Mouse (Mus musculus) stomach, embryonic 16.5 days (tissue): ENCODE results near the gene Dld. TPM values are rescaled to one million over a fixed set of nuclear protein-coding genes. Genes with fewer than 3 reads are reported as not detected.

Experiments used
- ATAC-seq: fragments of 200-750 bp; cut with Nextera tagmentation; 2 replicates; pipeline ENCODE4 v1.8.0; 2017; ENCODE audit warnings: moderate number of reproducible peaks, moderate TSS enrichment; ENCODE audit not compliant: insufficient read depth, low FRiP score
- H3K27ac ChIP-seq: fragments of 300-500 bp; sonication (generic); 2 replicates; pipeline ENCODE4 v1.5.1; 2014; ENCODE audit warnings: low read length
- H3K27me3 ChIP-seq: fragments of 300-500 bp; sonication (generic); 2 replicates; pipeline ENCODE4 v1.6.1; 2014; ENCODE audit warnings: low read length, control low read depth, mixed read lengths; ENCODE audit not compliant: control insufficient read depth, insufficient read depth
- H3K36me3 ChIP-seq: fragments of 300-500 bp; sonication (generic); 2 replicates; pipeline ENCODE4 v1.6.1; 2014; ENCODE audit warnings: low read length; ENCODE audit not compliant: control insufficient read depth, insufficient read depth
- H3K4me1 ChIP-seq: fragments of 300-500 bp; sonication (generic); 2 replicates; pipeline ENCODE4 v1.6.1; 2014; ENCODE audit warnings: low read length, control low read depth, mixed read lengths; ENCODE audit not compliant: control insufficient read depth, insufficient read depth
- H3K4me2 ChIP-seq: fragments of 300-500 bp; sonication (generic); 2 replicates; pipeline ENCODE4 v1.6.1; 2014; ENCODE audit warnings: low read depth, low read length, mixed read lengths
- H3K4me3 ChIP-seq: fragments of 300-500 bp; sonication (generic); replicated peaks from 2 replicates; pipeline ENCODE4 v1.5.1; 2014; ENCODE audit warnings: mild to moderate bottlenecking, low read length
- H3K9ac ChIP-seq: fragments of 300-500 bp; sonication (generic); 2 replicates; pipeline ENCODE4 v1.6.1; 2014; ENCODE audit warnings: low read length
- H3K9me3 ChIP-seq: fragments of 300-500 bp; sonication (generic); replicated peaks from 2 replicates; pipeline ENCODE4 v1.6.1; 2016; ENCODE audit warnings: low read length, control low read depth; ENCODE audit not compliant: control insufficient read depth
- WGBS: fragments of 180-500 bp; shearing (Covaris S2); extraction: QIAGEN DNeasy Blood & Tissue Kit; methylation state at CpG from one replicate; pipeline ENCODE4 v1.1.7; 2014; 5-methylcytosine and 5-hydroxymethylcytosine counted together
- polyA plus RNA-seq: library from polyadenylated mRNA; unstranded; fragments of >200 nt; fragmentation: Nextera tagmentation; extraction: Ambion mirVana; gene quantifications from 2 replicates; pipeline ENCODE4 v1.2.1, GENCODE M21; 2015

Dld gene
- polyA plus RNA-seq, 1 experiment from 2014 or later = 145 TPM

DNA sequence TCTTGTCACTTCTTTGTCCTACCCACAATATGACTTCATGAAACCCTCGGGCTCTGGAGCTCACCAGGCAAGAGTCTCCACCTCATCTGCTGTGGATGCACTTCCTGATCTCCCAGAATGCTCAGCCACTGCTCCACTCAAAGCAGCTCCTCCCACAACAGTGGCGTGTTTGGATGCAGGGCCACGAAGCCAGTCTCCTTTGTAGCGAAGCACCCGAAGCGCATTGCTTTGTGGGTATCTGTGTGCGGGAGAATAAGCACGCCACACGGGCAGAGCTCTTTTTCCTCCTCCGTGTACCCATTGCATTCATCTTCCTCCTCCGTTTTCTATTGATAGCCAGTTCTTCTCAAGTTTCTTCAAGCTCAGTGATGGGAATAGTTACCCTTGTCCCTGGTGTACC lies 26.0 kb upstream of the Dld start:
- no peaks in the 10 kb centered on the region for H3K36me3 ChIP-seq
- no peak overlapping the region for H3K4me2 ChIP-seq
- no peak overlapping the region for H3K27ac ChIP-seq
- no peak overlapping the region for H3K4me3 ChIP-seq
- 71% methylated on average over 11 of the region's 11 CpGs for WGBS
- no peaks in the 10 kb centered on the region for H3K27me3 ChIP-seq
- H3K9ac ChIP-seq = no peak overlapping the region
- no peaks in the 10 kb centered on the region for H3K9me3 ChIP-seq
- ATAC-seq = no peak
- peaks cover 14% of the 10 kb centered on the region; the same call in 1 of the 2 replicates for H3K4me1 ChIP-seq

DNA sequence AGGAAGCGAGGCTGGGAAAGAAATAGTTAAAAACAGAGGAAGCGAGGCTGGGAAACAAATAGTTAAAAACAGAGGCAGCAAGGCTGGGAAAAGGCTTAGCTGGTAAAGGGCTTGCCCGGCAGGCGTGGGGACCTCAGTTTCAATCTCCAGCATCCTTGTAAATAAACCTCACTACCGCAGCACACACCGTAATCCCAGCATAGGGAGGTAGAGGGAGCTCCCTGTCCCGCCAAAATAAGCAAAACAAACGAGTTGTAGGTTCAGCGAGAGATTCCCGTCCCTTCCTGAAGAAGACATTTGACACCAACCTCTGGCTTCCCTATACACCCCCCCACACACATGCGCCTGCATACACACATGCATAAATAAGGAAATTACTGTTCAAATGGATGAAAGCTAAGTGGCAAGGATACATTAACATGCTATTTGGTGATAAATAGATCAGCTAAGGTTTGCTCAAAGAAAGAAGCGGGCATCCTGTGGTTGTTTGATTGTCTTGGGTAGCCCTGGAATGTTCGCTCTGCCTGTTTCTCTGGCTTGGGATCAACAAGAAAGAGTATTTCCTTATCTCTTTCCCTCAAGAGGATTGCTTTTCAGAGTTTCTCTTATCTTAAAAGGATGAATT lies 25.2 kb upstream of the Dld start:
- no peak for ATAC-seq
- Histone ChIP-seq H3K4me1 (peaks cover 14% of the 10 kb centered on the region; the same call in 1 of the 2 replicates), H3K36me3 (no peaks in the 10 kb centered on the region), H3K9me3 (no peaks in the 10 kb centered on the region), H3K4me2 (peak overlapping the region; percentile 53), H3K9ac (peak overlapping the region; percentile 19; the same call in 1 of the 2 replicates), H3K27me3 (no peaks in the 10 kb centered on the region), H3K4me3 (peak overlapping the region; percentile 28), H3K27ac (no peak overlapping the region)
- 9% methylated on average over 13 of the region's 13 CpGs for WGBS

DNA sequence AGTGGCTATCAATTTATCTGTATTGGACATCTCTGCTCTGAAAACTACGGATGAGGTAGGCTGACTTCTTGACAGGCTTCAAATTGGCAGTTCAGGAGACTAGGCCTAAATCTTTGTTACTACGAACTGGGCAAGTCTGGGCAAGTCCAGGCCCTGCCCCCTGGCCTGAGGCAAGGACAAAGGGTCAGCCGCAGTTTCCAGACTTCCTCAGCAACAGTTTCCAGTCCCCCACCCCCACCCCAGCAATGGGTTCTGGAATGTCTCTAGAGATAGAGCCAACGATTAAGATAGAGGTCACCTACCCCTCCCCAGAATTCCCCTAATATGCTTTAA lies 24.0 kb upstream of the Dld start:
- H3K9me3 ChIP-seq = no peaks in the 10 kb centered on the region
- no peak overlapping the region for H3K27ac ChIP-seq
- H3K36me3 ChIP-seq = no peaks in the 10 kb centered on the region
- H3K4me3 ChIP-seq = no peak overlapping the region
- no peaks in the 10 kb centered on the region for H3K27me3 ChIP-seq
- H3K4me2 ChIP-seq = no peak overlapping the region
- no peak for ATAC-seq
- peaks cover 11% of the 10 kb centered on the region; the same call in 1 of the 2 replicates for H3K4me1 ChIP-seq
- 68% methylated on average over 4 of the region's 4 CpGs for WGBS
- no peak overlapping the region for H3K9ac ChIP-seq

DNA sequence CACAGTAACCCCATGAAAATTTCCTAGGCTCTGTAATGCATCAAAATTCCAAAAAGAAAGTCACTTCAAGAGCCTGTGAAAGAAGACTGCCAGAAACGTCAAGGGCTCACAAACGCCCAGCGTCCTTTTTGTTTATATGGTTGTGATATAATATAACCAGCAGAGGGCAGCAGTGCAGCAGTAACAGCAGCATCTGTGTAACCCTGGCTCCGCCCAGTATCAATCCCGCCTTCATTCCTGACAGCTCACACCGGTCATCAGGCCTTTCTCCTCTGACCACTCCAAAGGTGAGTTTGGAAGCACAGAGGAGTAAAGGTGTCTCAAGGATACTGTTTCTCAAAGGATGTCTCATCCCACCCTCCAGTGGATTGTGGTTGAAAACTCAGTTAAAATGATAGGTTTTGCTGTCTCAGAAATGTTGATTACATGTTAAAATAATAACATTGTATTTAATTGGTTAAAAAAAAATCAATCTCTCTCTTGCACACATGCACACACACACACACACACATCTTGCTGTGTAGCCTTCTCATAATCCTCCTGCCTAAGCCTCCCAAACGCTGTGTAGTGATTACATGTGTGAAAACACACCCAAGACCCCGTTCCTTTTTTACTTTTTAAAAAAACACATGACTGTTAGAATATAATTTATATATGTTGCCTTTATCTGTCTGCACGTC lies 23.5 kb upstream of the Dld start:
- Histone ChIP-seq H3K9me3 (no peaks in the 10 kb centered on the region), H3K27me3 (no peaks in the 10 kb centered on the region), H3K36me3 (no peaks in the 10 kb centered on the region), H3K9ac (no peak overlapping the region), H3K4me3 (no peak overlapping the region), H3K4me2 (no peak overlapping the region), H3K4me1 (peaks cover 11% of the 10 kb centered on the region; the same call in 1 of the 2 replicates), H3K27ac (no peak overlapping the region)
- 40% methylated on average over 9 of the region's 9 CpGs for WGBS
- peak; percentile 66 for ATAC-seq

DNA sequence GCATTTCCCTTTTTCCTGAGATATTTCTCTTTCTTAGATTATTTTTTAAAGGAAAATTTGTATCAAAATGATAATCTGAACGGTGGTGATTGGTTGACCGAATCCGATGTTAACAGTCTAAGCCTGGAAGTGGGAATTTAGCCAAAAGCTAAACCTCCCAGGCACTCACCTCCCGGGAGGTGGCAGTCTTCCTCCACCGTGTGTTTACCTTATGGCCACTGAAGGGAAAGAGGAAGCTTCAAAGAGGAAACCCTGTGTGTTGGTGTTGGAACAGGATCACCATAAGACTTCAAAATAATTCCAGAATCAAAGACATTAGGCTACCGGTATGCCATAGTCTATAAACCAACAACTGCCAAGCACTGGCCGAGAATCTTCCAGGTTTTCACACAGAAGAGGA lies 18.4 kb upstream of the Dld start:
- no peak overlapping the region for H3K4me2 ChIP-seq
- H3K36me3 ChIP-seq = no peaks in the 10 kb centered on the region
- 71% methylated on average over 7 of the region's 7 CpGs for whole genome bisulfite sequencing
- H3K9ac ChIP-seq = no peak overlapping the region
- H3K27ac ChIP-seq = no peak overlapping the region
- no peaks in the 10 kb centered on the region for H3K27me3 ChIP-seq
- H3K4me1 ChIP-seq = no peaks in the 10 kb centered on the region
- H3K9me3 ChIP-seq = no peaks in the 10 kb centered on the region
- ATAC-seq = no peak
- H3K4me3 ChIP-seq = no peak overlapping the region

DNA sequence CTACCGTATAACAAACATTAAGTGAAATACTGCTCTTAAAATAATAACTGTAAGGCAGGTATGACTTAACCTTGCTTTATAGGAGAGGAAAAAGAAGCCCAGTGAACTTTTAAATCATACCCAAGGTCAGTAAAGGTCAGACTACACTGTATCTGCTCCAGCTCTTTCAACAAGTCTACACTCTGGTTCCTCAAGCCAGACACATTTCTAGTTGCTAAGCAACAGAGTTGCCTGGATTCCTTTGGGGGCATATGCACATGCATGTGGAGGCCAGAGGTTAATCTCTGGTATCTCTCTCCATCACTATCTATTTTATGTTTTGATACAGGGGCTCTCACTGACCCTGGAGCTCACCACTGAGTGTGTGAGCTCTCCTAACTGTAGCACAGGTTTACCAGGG lies 17.9 kb upstream of the Dld start:
- no peaks in the 10 kb centered on the region for H3K9me3 ChIP-seq
- no peak overlapping the region for H3K27ac ChIP-seq
- no peak overlapping the region for H3K4me3 ChIP-seq
- no peak overlapping the region for H3K9ac ChIP-seq
- H3K36me3 ChIP-seq = no peaks in the 10 kb centered on the region
- 79% methylated on average over 1 of the region's 1 CpGs for WGBS
- H3K4me2 ChIP-seq = no peak overlapping the region
- no peak for ATAC-seq
- H3K27me3 ChIP-seq = no peaks in the 10 kb centered on the region
- H3K4me1 ChIP-seq = no peaks in the 10 kb centered on the region

DNA sequence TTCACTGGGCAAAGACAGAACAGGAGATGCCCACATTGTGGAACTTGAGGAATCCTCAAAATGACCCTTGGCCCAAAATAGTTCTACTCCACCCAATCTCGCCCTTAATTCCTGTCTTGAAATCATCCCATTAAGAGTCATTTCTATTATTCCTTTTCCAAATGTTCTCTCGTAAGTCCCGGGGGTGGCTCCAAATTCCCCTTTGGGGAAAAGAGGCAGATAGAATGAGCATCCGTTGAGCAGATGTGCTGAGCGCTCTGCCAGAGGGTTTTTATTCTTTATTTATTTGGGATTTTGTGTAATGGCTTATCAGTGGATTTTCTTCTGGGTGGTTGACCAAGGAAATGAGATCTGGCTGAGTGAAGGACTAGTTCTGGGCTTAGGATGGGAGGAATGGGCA lies 16.5 kb upstream of the Dld start:
- ATAC-seq = no peak

DNA sequence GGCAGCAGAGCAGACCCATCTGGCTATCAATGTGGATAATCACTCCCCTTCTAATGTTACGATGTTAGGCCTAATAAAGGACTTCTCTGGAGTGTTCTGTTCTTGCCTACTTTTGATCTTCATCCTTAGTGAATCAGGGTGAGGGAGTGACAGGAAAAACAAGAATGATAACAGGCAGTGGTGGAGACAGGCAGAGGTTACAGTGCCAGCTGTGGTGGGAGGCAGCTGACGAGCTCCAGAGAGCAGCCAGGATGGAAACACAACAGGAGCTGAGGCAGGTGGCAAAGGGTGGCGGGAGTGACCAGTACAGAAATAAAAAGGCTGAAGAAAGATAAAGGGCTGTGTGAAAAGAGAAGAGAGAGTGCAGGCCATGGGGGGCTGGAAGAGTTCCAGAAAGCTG lies 15.2 kb upstream of the Dld start:
- Histone ChIP-seq H3K4me3 (no peak overlapping the region), H3K27me3 (no peaks in the 10 kb centered on the region), H3K9me3 (no peaks in the 10 kb centered on the region), H3K4me1 (no peaks in the 10 kb centered on the region), H3K4me2 (no peak overlapping the region), H3K27ac (no peak overlapping the region), H3K9ac (no peak overlapping the region), H3K36me3 (no peaks in the 10 kb centered on the region)
- 56% methylated on average over 3 of the region's 3 CpGs for WGBS
- ATAC-seq = no peak

More for the DNA sequence above, 16.5 kb upstream of the Dld start:
- Histone ChIP-seq H3K9ac (no peak overlapping the region), H3K4me3 (no peak overlapping the region), H3K27me3 (no peaks in the 10 kb centered on the region), H3K4me1 (no peaks in the 10 kb centered on the region), H3K4me2 (no peak overlapping the region), H3K9me3 (no peaks in the 10 kb centered on the region), H3K36me3 (no peaks in the 10 kb centered on the region), H3K27ac (no peak overlapping the region)
- 82% methylated on average over 5 of the region's 5 CpGs for WGBS

DNA sequence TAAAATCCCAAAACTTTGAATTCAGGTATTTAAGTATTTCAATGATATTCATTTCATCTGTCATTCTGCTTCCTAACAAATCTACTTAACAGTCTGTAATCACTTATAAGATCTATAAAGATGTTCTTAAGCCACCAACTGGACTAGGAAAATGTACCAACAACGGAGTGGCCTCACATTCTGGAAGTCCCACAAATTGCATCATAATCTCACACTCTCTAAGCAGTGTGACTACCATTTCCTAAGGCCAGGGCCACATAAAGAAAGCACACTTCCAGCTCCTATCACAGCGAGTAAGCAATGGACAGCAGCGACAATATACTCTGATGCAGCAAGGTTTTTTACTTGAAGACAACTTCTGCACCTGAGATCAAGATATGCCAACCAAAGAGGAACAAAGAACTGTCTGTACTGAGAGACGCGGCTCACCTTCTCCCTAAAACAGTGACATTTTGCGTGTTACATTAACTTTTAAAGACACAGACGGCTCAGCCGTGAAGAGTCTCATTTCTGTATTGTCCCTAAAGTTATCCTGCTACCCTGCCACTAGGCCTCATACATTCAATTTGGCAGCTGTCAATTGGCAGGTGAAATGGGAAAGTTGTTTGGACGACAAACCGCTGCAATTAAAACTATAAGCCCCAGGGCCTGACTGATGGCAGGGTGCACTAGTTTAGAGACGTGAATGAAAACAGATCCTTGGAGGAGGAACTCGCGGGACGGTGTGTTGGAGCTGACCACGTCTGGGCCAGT lies 886 bp downstream of the Dld start:
- peak overlapping the region; percentile 94 for H3K9ac ChIP-seq
- no peak for ATAC-seq
- 23% methylated on average over 15 of the region's 15 CpGs for WGBS
- no peaks in the 10 kb centered on the region for H3K9me3 ChIP-seq
- H3K4me1 ChIP-seq = peaks cover 8% of the 10 kb centered on the region
- H3K36me3 ChIP-seq = peaks cover 7% of the 10 kb centered on the region; the same call in 1 of the 2 replicates
- H3K27ac ChIP-seq = no peak overlapping the region; the same call in 1 of the 2 replicates
- peak overlapping the region; percentile 90 for H3K4me2 ChIP-seq
- H3K27me3 ChIP-seq = no peaks in the 10 kb centered on the region
- peak overlapping the region; percentile 98 for H3K4me3 ChIP-seq
